Mouse (Mus musculus): ENCODE measurements around the gene B3gat3.

DNA sequence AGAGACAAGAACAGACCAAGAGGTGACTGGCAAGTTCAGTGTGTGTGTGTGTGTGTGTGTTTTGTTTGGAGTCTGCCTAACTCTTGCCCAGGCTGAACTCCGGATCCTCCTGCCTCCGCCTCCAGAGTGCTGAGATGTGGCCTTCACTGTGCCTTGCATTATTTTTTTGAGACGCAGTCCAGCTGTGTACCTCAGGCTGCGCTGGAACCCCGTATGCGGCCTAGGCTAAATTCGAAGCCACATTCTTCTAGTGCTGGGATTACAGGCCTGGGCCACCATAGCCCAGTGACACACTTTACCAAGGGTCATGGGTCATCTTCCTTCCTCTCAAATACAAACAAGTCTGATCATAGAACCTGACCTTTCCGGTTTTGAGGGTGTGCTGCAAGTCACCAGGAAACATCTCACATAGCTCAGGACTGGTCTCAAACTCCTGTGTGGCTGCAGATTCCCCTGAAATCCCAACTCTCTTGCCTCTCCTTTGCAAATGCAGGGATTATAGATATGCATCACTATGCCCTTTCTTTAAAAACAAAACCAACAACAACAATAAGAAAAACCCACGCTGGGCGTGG is 47.8 kb upstream of the B3gat3 start:
- no peak for TF ChIP-seq CTCF (IDR thresholded peaks at IDR 0.05; ENCODE audit: low read depth, low read length)
- TF ChIP-seq POLR2A (IDR thresholded peaks at IDR 0.05; ENCODE audit: borderline replicate concordance, low read depth, low read length), result no peak

Measured in bone marrow macrophage, adult 2 months (primary cell).